Mouse (Mus musculus): ENCODE measurements around the gene Tcp11. TPM values are rescaled to one million over a fixed set of nuclear protein-coding genes. Genes with fewer than 3 reads are reported as not detected.

The Tcp11 gene
- polyA plus RNA-seq, 1 experiment, result 0.92 TPM

- 92% methylated on average over 10 of the region's 10 CpGs for WGBS
- TF ChIP-seq POLR2A (IDR thresholded peaks at IDR 0.05; ENCODE audit: low read depth, low read length), result no peak
- TF ChIP-seq CTCF (IDR thresholded peaks at IDR 0.05; ENCODE audit: extremely low read depth, insufficient read depth, insufficient read length, insufficient replicate concordance), result no peak
- no peaks in the 10 kb centered on the region; the same call in 1 of the 2 replicates for H3K4me1 ChIP-seq (ENCODE audit: control insufficient read depth, insufficient read depth, insufficient read length)
- H3K4me3 ChIP-seq (ENCODE audit: extremely low read depth, insufficient read depth, insufficient read length), result no peak overlapping the region
- H3K27me3 ChIP-seq (ENCODE audit: control insufficient read depth, insufficient read depth, low read length), result no peaks in the 10 kb centered on the region
- DNase-seq (ENCODE audit: low read depth in 1 of 2, low spot score in 2 of 2), result no peak
- no peak overlapping the region for H3K27ac ChIP-seq (ENCODE audit: insufficient read depth, low read length)
- no peaks in the 10 kb centered on the region for H3K36me3 ChIP-seq (ENCODE audit: control insufficient read depth, insufficient read depth, low read length)
Observed at GRCm38 (mm10) chr17:28021911-28022310, 58.5 kb downstream of the Tcp11 start.

GRCm38 (mm10) chr17:28019785-28020696, 60.4 kb downstream of the Tcp11 start:
- 80% methylated on average over 21 of the region's 21 CpGs for WGBS
- H3K4me1 ChIP-seq (ENCODE audit: control insufficient read depth, insufficient read depth, insufficient read length), result peaks cover 9% of the 10 kb centered on the region; the same call in 1 of the 2 replicates
- no peak overlapping the region for H3K27ac ChIP-seq (ENCODE audit: insufficient read depth, low read length)
- DNase-seq (ENCODE audit: low read depth in 1 of 2, low spot score in 2 of 2), result no peak
- no peaks in the 10 kb centered on the region for H3K27me3 ChIP-seq (ENCODE audit: control insufficient read depth, insufficient read depth, low read length)
- no peaks in the 10 kb centered on the region for H3K36me3 ChIP-seq (ENCODE audit: control insufficient read depth, insufficient read depth, low read length)
- H3K4me3 ChIP-seq (ENCODE audit: extremely low read depth, insufficient read depth, insufficient read length), result no peak overlapping the region
- TF ChIP-seq CTCF (IDR thresholded peaks at IDR 0.05; ENCODE audit: extremely low read depth, insufficient read depth, insufficient read length, insufficient replicate concordance), result no peak
- no peak for TF ChIP-seq POLR2A (IDR thresholded peaks at IDR 0.05; ENCODE audit: low read depth, low read length)

GRCm38 (mm10) chr17:28018776-28019175, 61.7 kb downstream of the Tcp11 start:
- Histone ChIP-seq H3K4me1 (ENCODE audit: control insufficient read depth, insufficient read depth, insufficient read length) (peaks cover 20% of the 10 kb centered on the region), H3K27me3 (ENCODE audit: control insufficient read depth, insufficient read depth, low read length) (no peaks in the 10 kb centered on the region), H3K36me3 (ENCODE audit: control insufficient read depth, insufficient read depth, low read length) (no peaks in the 10 kb centered on the region), H3K4me3 (ENCODE audit: extremely low read depth, insufficient read depth, insufficient read length) (no peak overlapping the region), H3K27ac (ENCODE audit: insufficient read depth, low read length) (no peak overlapping the region)
- WGBS, result 79% methylated on average over 11 of the region's 11 CpGs
- no peak for DNase-seq (ENCODE audit: low read depth in 1 of 2, low spot score in 2 of 2)
- TF ChIP-seq CTCF (IDR thresholded peaks at IDR 0.05; ENCODE audit: extremely low read depth, insufficient read depth, insufficient read length, insufficient replicate concordance) (no peak), POLR2A (IDR thresholded peaks at IDR 0.05; ENCODE audit: low read depth, low read length) (no peak)

GRCm38 (mm10) chr17:28018344-28018743, 62.1 kb downstream of the Tcp11 start:
- TF ChIP-seq CTCF (IDR thresholded peaks at IDR 0.05; ENCODE audit: extremely low read depth, insufficient read depth, insufficient read length, insufficient replicate concordance) (no peak), POLR2A (IDR thresholded peaks at IDR 0.05; ENCODE audit: low read depth, low read length) (no peak)
- Histone ChIP-seq H3K36me3 (ENCODE audit: control insufficient read depth, insufficient read depth, low read length) (no peaks in the 10 kb centered on the region), H3K27me3 (ENCODE audit: control insufficient read depth, insufficient read depth, low read length) (no peaks in the 10 kb centered on the region), H3K4me1 (ENCODE audit: control insufficient read depth, insufficient read depth, insufficient read length) (peaks cover 24% of the 10 kb centered on the region), H3K4me3 (ENCODE audit: extremely low read depth, insufficient read depth, insufficient read length) (no peak overlapping the region), H3K27ac (ENCODE audit: insufficient read depth, low read length) (no peak overlapping the region)
- no peak for DNase-seq (ENCODE audit: low read depth in 1 of 2, low spot score in 2 of 2)
- WGBS, result 91% methylated on average over 6 of the region's 6 CpGs

Other genes starting within 250 kb of the Tcp11 start
- 63.5 and 104 TPM in 2 replicates for gene Snrpc, start 242.5 kb downstream of the Tcp11 start, polyA plus RNA-seq (2012; rRNA removed)
- 2.5 and 3.4 TPM in 2 replicates for gene Uhrf1bp1, start 224.2 kb downstream of the Tcp11 start, polyA plus RNA-seq (2012; rRNA removed)
- 25.9 and 27.1 TPM in 2 replicates for gene Anks1, start 171.3 kb downstream of the Tcp11 start, polyA plus RNA-seq (2012; rRNA removed)
- 5.7 and 6.6 TPM in 2 replicates for gene Taf11, start 170.8 kb downstream of the Tcp11 start, polyA plus RNA-seq (2012; rRNA removed)
- gene Scube3, start 61.5 kb upstream of the Tcp11 start, polyA plus RNA-seq (2012; rRNA removed), result 1.6 and 2.0 TPM in 2 replicates
- 31.0 and 33.2 TPM in 2 replicates for gene Zfp523, start 96.5 kb upstream of the Tcp11 start, polyA plus RNA-seq (2012; rRNA removed)
- 69.7 and 79.0 TPM in 2 replicates for gene Def6, start 127.1 kb upstream of the Tcp11 start, polyA plus RNA-seq (2012; rRNA removed)
- gene Ppard, start 152.1 kb upstream of the Tcp11 start, polyA plus RNA-seq (2012; rRNA removed), result 23.2 and 28.8 TPM in 2 replicates
- gene Fance, start 232.9 kb upstream of the Tcp11 start, polyA plus RNA-seq (2012; rRNA removed), result 17.2 and 19.3 TPM in 2 replicates
- gene Rpl10a, start 247.8 kb upstream of the Tcp11 start, polyA plus RNA-seq (2012; rRNA removed), result 4,168 and 4,314 TPM in 2 replicates

Data from spleen, adult 2 months (tissue).